Mouse (Mus musculus) heart, embryonic 13.5 days (tissue): ENCODE results near the gene Arhgap25. TPM values are rescaled to one million over a fixed set of nuclear protein-coding genes. Genes with fewer than 3 reads are reported as not detected.

ENCODE experiments used
- ATAC-seq: fragments of 200-750 bp; cut with Nextera tagmentation; 2 replicates; pipeline ENCODE4 v1.8.0; 2017; ENCODE audit warnings: moderate TSS enrichment; ENCODE audit not compliant: insufficient number of reproducible peaks, low FRiP score, low TSS enrichment; ENCODE audit errors: extremely low read depth
- H3K27ac ChIP-seq: fragments of 300-500 bp; sonication (generic); replicated peaks from 2 replicates; pipeline ENCODE4 v1.5.1; 2015; ENCODE audit warnings: moderate library complexity, mild to moderate bottlenecking, inconsistent platforms
- H3K27me3 ChIP-seq: fragments of 300-500 bp; sonication (generic); replicated peaks from 2 replicates; pipeline ENCODE4 v1.6.1; 2015; ENCODE audit warnings: mild to moderate bottlenecking, inconsistent platforms
- H3K36me3 ChIP-seq: fragments of 300-500 bp; sonication (generic); 2 replicates; pipeline ENCODE4 v1.6.1; 2015; ENCODE audit warnings: mild to moderate bottlenecking, inconsistent platforms
- H3K4me1 ChIP-seq: fragments of 300-500 bp; sonication (generic); 2 replicates; pipeline ENCODE4 v1.6.1; 2015; ENCODE audit warnings: inconsistent platforms
- H3K4me2 ChIP-seq: fragments of 300-500 bp; sonication (generic); 2 replicates; pipeline ENCODE4 v1.6.1; 2015; ENCODE audit warnings: inconsistent platforms, mild to moderate bottlenecking, moderate library complexity
- H3K4me3 ChIP-seq: fragments of 300-500 bp; sonication (generic); 2 replicates; pipeline ENCODE4 v1.5.1; 2015; ENCODE audit warnings: moderate library complexity, mild to moderate bottlenecking, inconsistent platforms
- H3K9ac ChIP-seq: fragments of 300-500 bp; sonication (generic); 2 replicates; pipeline ENCODE4 v1.6.1; 2015; ENCODE audit warnings: inconsistent platforms, mild to moderate bottlenecking, moderate library complexity
- H3K9me3 ChIP-seq: fragments of 300-500 bp; sonication (generic); 2 replicates; pipeline ENCODE4 v1.6.1; 2016; ENCODE audit warnings: inconsistent platforms
- WGBS: fragments of 180-500 bp; shearing (Covaris S2); methylation state at CpG from one replicate; pipeline ENCODE4 v1.1.7; 2015; ENCODE audit warnings: mixed read lengths; 5-methylcytosine and 5-hydroxymethylcytosine counted together
- polyA plus RNA-seq: library from polyadenylated mRNA; unstranded; fragments of >200 nt; fragmentation: Nextera tagmentation; extraction: Ambion mirVana; gene quantifications from 2 replicates; pipeline ENCODE4 v1.2.1, GENCODE M21; 2015

Arhgap25 gene
- polyA plus RNA-seq, 1 experiment from 2014 or later, result 3.6 TPM

DNA sequence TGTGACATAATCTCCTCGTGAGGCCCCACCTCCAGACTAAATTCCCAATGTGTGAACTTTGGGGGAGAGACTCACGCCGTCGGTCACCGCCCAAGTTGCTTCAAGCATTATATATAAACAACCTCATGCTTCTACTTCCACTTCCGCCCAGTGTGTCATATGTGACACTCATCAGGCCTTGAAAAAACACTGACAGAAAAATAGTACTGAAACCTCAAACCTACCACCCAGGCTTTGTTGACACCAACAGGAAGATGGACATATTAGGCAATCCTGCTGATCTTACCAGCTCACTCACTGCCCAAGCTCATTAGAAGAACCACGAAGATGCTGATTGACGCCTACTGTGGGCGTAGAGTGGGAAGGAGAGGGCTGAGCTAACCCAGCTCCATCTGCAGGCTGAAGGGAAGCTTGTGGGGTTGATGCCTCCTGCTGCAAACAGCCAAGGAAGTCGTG is 30.2 kb downstream of the Arhgap25 start:
- Histone ChIP-seq H3K36me3 (no peaks in the 10 kb centered on the region), H3K27ac (no peak overlapping the region), H3K4me1 (no peaks in the 10 kb centered on the region), H3K27me3 (peaks cover 40% of the 10 kb centered on the region), H3K9ac (no peak overlapping the region), H3K9me3 (no peaks in the 10 kb centered on the region), H3K4me3 (no peak overlapping the region), H3K4me2 (no peak overlapping the region)
- 48% methylated on average over 10 of the region's 10 CpGs for WGBS
- ATAC-seq, result no peak

GRCm38 (mm10) chr6:87502411-87502810 is 30.6 kb downstream of the Arhgap25 start:
- H3K4me3 ChIP-seq, result no peak overlapping the region
- 57% methylated on average over 6 of the region's 6 CpGs for WGBS
- no peaks in the 10 kb centered on the region for H3K4me1 ChIP-seq
- no peak for ATAC-seq
- H3K36me3 ChIP-seq, result no peaks in the 10 kb centered on the region
- H3K27me3 ChIP-seq, result peaks cover 40% of the 10 kb centered on the region
- no peak overlapping the region for H3K27ac ChIP-seq
- H3K9ac ChIP-seq, result no peak overlapping the region
- H3K9me3 ChIP-seq, result no peaks in the 10 kb centered on the region
- H3K4me2 ChIP-seq, result no peak overlapping the region

DNA sequence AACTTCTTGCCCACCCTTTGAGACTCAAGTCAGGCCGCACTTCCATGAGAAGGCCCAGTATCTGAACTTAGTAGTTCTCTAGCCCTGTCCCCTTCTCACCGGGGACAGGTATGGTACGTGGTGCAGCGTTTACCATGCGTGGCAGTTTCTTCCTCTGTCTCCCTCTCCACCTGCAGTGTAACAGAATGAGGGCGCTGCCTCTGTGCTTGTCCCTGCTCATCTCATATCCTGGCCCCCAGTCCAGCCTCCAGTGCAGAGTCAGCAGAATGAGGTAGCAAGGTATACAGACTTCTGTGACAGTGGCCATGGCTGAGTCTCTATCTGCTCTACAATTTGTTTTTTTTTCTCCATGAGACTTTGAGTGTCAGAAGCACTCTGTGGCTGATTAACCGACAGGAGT is 32.4 kb downstream of the Arhgap25 start:
- H3K4me3 ChIP-seq, result no peak overlapping the region
- no peak for ATAC-seq
- no peaks in the 10 kb centered on the region for H3K9me3 ChIP-seq
- H3K36me3 ChIP-seq, result no peaks in the 10 kb centered on the region
- H3K27ac ChIP-seq, result no peak overlapping the region
- peaks cover 5% of the 10 kb centered on the region for H3K4me1 ChIP-seq
- H3K4me2 ChIP-seq, result no peak overlapping the region
- H3K9ac ChIP-seq, result no peak overlapping the region
- H3K27me3 ChIP-seq, result peaks cover 42% of the 10 kb centered on the region
- 75% methylated on average over 7 of the region's 7 CpGs for WGBS

- no peak overlapping the region for H3K4me3 ChIP-seq
- no peak overlapping the region for H3K9ac ChIP-seq
- 52% methylated on average over 6 of the region's 6 CpGs for WGBS
- H3K36me3 ChIP-seq, result no peaks in the 10 kb centered on the region
- peaks cover 42% of the 10 kb centered on the region for H3K27me3 ChIP-seq
- H3K4me1 ChIP-seq, result peaks cover 5% of the 10 kb centered on the region
- no peak overlapping the region for H3K27ac ChIP-seq
- H3K9me3 ChIP-seq, result no peaks in the 10 kb centered on the region
- no peak for ATAC-seq
- no peak overlapping the region for H3K4me2 ChIP-seq
Observed at GRCm38 (mm10) chr6:87499791-87500190, 33.3 kb downstream of the Arhgap25 start.

DNA sequence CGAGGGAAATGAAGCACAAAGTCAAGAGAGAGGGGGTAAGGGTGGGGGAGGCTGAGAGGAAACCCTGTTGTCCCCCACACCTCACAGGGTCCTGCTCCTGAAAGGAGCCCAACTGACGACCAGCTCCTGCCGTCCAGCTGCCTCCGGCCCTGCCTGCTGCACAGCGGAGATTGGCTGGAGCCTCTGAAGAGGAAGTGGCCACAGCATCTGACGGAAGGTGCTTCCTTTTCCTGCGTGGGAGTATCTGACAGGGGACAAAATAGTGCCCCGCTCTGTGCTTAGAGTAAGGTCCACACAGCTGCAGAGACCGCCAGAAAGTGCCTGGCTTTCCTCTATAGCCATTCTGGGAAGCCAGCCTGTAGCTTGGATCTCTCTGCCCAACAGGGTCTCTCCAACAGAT is 36.9 kb downstream of the Arhgap25 start:
- H3K4me2 ChIP-seq, result peak overlapping the region; percentile 49
- WGBS, result 51% methylated on average over 9 of the region's 9 CpGs

GRCm38 (mm10) chr6:87494339-87494738 is 38.7 kb downstream of the Arhgap25 start:
- Histone ChIP-seq H3K36me3 (no peaks in the 10 kb centered on the region), H3K4me1 (peaks cover 5% of the 10 kb centered on the region), H3K27ac (no peak overlapping the region), H3K9me3 (no peaks in the 10 kb centered on the region), H3K4me2 (peak overlapping the region; percentile 49), H3K9ac (no peak overlapping the region), H3K4me3 (no peak overlapping the region), H3K27me3 (peaks cover 21% of the 10 kb centered on the region)
- ATAC-seq, result no peak
- WGBS, result 76% methylated on average over 9 of the region's 9 CpGs

More for the DNA sequence above, 36.9 kb downstream of the Arhgap25 start:
- H3K27me3 ChIP-seq, result peaks cover 21% of the 10 kb centered on the region
- no peaks in the 10 kb centered on the region for H3K9me3 ChIP-seq
- H3K27ac ChIP-seq, result peak overlapping the region; percentile 58
- no peaks in the 10 kb centered on the region for H3K36me3 ChIP-seq
- peak overlapping the region; percentile 38; the same call in 1 of the 2 replicates for H3K9ac ChIP-seq
- no peak for ATAC-seq
- peak overlapping the region; percentile 34 for H3K4me3 ChIP-seq
- H3K4me1 ChIP-seq, result peaks cover 5% of the 10 kb centered on the region

- Histone ChIP-seq H3K27ac (no peak overlapping the region), H3K4me1 (no peaks in the 10 kb centered on the region), H3K4me3 (no peak overlapping the region), H3K4me2 (no peak overlapping the region), H3K27me3 (peaks cover 41% of the 10 kb centered on the region), H3K9me3 (no peaks in the 10 kb centered on the region), H3K9ac (no peak overlapping the region), H3K36me3 (no peaks in the 10 kb centered on the region)
- WGBS, result 61% methylated on average over 6 of the region's 6 CpGs
- ATAC-seq, result no peak
Observed at GRCm38 (mm10) chr6:87487657-87488426, 45.2 kb downstream of the Arhgap25 start.

DNA sequence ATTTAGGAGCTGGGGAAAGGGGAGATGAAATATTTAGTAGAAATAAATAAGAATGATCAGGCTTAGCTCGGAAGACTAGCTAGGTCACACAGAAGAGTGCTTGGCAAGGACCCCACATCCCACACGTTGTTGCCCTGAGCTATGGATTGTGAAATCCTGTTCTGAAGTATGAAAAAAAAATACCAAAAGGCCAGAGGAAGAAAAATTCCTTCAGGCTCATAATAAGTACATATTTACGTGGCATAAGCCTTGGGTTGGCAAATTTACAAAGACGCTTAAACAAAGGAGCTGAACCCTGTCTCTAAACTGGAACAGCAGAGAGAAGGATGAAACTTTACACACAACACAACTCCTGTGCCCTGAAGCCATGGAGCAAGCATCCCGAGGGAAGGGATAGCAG is 48.3 kb downstream of the Arhgap25 start:
- Histone ChIP-seq H3K4me1 (no peaks in the 10 kb centered on the region), H3K9ac (no peak overlapping the region), H3K4me3 (no peak overlapping the region), H3K36me3 (no peaks in the 10 kb centered on the region), H3K9me3 (no peaks in the 10 kb centered on the region), H3K4me2 (no peak overlapping the region), H3K27ac (no peak overlapping the region), H3K27me3 (peaks cover 33% of the 10 kb centered on the region)
- ATAC-seq, result no peak
- WGBS, result 69% methylated on average over 5 of the region's 5 CpGs

- WGBS, result 60% methylated on average over 3 of the region's 3 CpGs
- no peak overlapping the region for H3K27ac ChIP-seq
Observed at GRCm38 (mm10) chr6:87483900-87484289, 49.2 kb downstream of the Arhgap25 start.

DNA sequence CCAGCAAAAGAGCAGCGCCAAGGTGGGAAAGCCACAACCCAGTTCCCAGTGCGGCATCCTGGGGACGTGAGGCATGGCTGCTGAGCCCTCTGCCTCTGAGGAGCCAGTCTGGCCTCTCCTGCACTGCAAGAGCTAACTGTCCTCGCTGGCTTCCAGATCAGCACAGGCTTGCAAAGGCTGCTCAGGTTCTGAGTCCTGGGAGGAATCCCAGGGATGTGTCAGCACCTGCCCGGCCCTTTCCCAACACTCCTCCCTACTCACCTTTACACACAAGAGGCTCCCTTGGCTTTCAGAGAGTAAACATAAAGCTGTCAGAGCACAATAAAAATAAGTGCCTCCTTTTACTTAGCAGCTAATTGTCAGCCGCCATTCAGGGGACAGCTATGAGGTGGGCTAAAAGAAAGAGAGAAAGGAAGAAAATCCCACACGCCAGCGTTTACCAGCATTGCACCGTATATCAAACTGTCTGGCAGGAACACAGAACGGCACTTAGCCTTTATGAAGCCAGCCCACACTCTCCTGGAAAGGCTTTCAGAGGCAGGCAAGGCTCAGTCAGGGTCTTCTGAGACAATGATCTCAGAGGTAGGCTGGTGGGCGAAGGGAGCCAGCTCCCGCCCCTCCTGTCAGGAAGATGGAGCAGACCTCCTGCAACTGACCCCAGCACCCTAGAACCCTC is 49.7 kb downstream of the Arhgap25 start:
- H3K9ac ChIP-seq, result no peak overlapping the region
- 0 out of 2 replicates have a peak, but pooled peaks cover 4% of the 10 kb centered on the region for H3K4me1 ChIP-seq
- no peak overlapping the region for H3K4me3 ChIP-seq
- H3K36me3 ChIP-seq, result no peaks in the 10 kb centered on the region
- no peak for ATAC-seq
- WGBS, result 59% methylated on average over 12 of the region's 12 CpGs
- no peak overlapping the region for H3K4me2 ChIP-seq
- no peak overlapping the region for H3K27ac ChIP-seq
- H3K9me3 ChIP-seq, result no peaks in the 10 kb centered on the region
- H3K27me3 ChIP-seq, result peaks cover 28% of the 10 kb centered on the region; the same call in 1 of the 2 replicates

More at GRCm38 (mm10) chr6:87483900-87484289, 49.2 kb downstream of the Arhgap25 start:
- H3K9ac ChIP-seq, result no peak overlapping the region
- ATAC-seq, result no peak
- no peaks in the 10 kb centered on the region for H3K9me3 ChIP-seq
- H3K4me2 ChIP-seq, result no peak overlapping the region
- peaks cover 31% of the 10 kb centered on the region; the same call in 1 of the 2 replicates for H3K27me3 ChIP-seq
- H3K4me1 ChIP-seq, result 0 out of 2 replicates have a peak, but pooled peaks cover under 1% of the 10 kb centered on the region
- H3K36me3 ChIP-seq, result no peaks in the 10 kb centered on the region
- no peak overlapping the region for H3K4me3 ChIP-seq

DNA sequence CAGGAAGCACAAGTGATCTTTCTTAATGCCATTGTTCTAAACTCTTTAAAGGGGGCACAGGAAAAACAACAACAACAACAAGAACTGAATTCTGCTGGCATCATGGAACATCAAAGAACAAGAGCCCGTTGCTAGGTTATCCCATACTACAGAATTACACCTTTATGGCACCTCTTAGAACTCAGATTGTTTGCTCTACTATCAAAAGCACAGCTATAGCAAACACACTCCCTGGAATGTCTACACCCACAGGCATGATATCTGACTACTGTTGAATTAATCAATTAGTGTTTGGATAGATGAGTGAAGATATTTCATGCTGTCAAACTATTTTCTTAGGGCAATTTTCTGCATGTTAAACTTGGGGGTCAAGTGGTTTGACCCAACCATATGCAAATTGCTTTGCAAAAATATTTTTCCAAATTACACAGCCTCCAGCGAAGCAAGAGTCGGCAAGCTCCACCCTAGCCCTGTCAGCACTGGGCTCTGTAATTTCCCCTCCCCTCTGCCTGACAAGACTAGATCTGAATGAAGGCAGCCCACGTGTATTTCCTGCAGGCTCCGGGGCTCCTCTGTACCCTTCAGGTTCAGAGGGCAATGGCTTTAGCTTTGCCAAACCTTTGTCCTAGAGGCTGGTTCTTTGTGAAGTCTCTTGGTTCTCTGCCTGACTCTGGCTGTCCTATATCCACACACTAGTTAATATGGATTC is 53.6 kb downstream of the Arhgap25 start:
- peaks cover 44% of the 10 kb centered on the region; the same call in 1 of the 2 replicates for H3K27me3 ChIP-seq
- H3K36me3 ChIP-seq, result no peaks in the 10 kb centered on the region
- no peak overlapping the region for H3K4me3 ChIP-seq
- WGBS, result 35% methylated on average over 5 of the region's 5 CpGs
- no peak for ATAC-seq
- no peak overlapping the region for H3K9ac ChIP-seq
- no peak overlapping the region for H3K4me2 ChIP-seq
- H3K27ac ChIP-seq, result no peak overlapping the region
- 0 out of 2 replicates have a peak, but pooled peaks cover 4% of the 10 kb centered on the region for H3K4me1 ChIP-seq
- H3K9me3 ChIP-seq, result no peaks in the 10 kb centered on the region
